Mouse (Mus musculus): ENCODE measurements around the gene Coro1b.

DNA sequence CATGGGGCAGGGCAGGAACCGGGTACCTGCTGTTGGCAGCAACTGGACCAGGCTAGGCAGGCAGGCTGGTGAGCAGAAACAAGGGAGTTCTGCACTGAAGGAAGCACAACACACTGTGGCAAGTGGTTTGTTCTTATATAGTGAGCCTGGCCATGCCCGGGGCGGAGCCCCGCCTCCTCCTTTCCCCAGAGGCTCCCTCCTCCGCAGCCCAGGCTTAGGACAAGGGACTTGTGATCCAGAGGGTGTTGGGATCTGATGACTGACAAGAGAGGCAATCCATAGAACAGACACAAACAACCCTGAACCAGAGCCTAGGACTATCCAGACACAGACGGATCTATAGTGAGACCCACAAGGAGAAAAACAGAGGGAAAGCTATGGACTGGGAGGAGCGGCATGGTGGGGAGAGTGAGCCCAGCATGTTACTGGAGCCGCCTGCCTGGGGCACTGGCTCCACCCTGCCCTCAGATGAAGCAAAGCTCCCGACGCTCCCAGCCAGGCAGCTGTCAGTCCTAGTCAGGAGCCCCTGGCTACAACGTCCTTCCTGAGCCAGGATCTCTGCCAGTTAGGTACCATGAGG, 27.0 kb downstream of the Coro1b start, which contains the start of gene Carns1:
- TF ChIP-seq CTCF (IDR thresholded peaks at IDR 0.05; ENCODE audit: low read depth) (no peak), EP300 (IDR thresholded peaks at IDR 0.05; ENCODE audit: low read depth) (no peak)
